Mouse (Mus musculus) testis, postnatal 14 days (tissue): ENCODE measurements at regions not wholly inside any gene's neighbourhood (a gene's known extent, or its start where the extent isn't known, plus 50 kb on each side); places are given as distances from the start of the nearest gene placed in this dataset.
"Not testable (repeated sequence)": the region's sequence is repeated elsewhere in the genome, so short reads cannot be mapped to it uniquely, and the experiment has no call there.

Source experiments
- DNase-seq: peaks from one replicate; pipeline ENCODE4 v3.0.0; 2021; ENCODE audit warnings: low spot score

GRCm38 (mm10) chr12:22030717-22031116 is 613.3 kb upstream of the Ywhaq start:
- DNase-seq = peak; percentile 28

- DNase-seq = not testable (repeated sequence)
These were observed 612.8 kb upstream of the Ywhaq start for GRCm38 (mm10) chr12:22030263-22030662.
